Mouse (Mus musculus) bone marrow, adult 2 months (tissue): Measurements from ENCODE around the gene Adipor2. TPM values are rescaled to one million over a fixed set of nuclear protein-coding genes. Genes with fewer than 3 reads are reported as not detected.

Source experiments
- H3K27ac ChIP-seq: fragments of 200-500 bp; 2 replicates; pipeline ENCODE4 v1.5.1; 2012; ENCODE audit warnings: low read depth, mild to moderate bottlenecking, control low read depth, inconsistent platforms, low read length; ENCODE audit not compliant: control insufficient read depth, poor library complexity, insufficient read depth
- H3K4me1 ChIP-seq: fragments of 200-500 bp; 2 replicates; pipeline ENCODE4 v1.6.1; 2011; ENCODE audit warnings: low read length; ENCODE audit not compliant: control insufficient read depth, insufficient read depth
- H3K4me3 ChIP-seq: fragments of 200-500 bp; replicated peaks from 2 replicates; pipeline ENCODE3; 2011; ENCODE audit warnings: mild to moderate bottlenecking, low read depth, low read length, control low read depth; ENCODE audit not compliant: control insufficient read depth
- CTCF ChIP-seq: fragments of 200-500 bp; IDR thresholded peaks from 2 replicates; pipeline ENCODE4 v1.5.1; 2011; ENCODE audit warnings: low read length, control low read depth; ENCODE audit not compliant: control insufficient read depth, insufficient read depth
- POLR2A ChIP-seq: fragments of 200-500 bp; IDR thresholded peaks from 2 replicates; pipeline ENCODE4 v1.6.1; 2011; ENCODE audit warnings: low read depth, mild to moderate bottlenecking, control low read depth, low read length, borderline replicate concordance; ENCODE audit not compliant: control insufficient read depth
- WGBS: fragments of 180-500 bp; shearing (Covaris S2); methylation state at CpG from one replicate; pipeline ENCODE4 v1.1.7; 2018; 5-methylcytosine and 5-hydroxymethylcytosine counted together
- polyA plus RNA-seq: library from polyadenylated mRNA; stranded (reverse); fragments of >200 nt; gene quantifications from 2 replicates; pipeline ENCODE4 v1.2.4, GENCODE M21; 2011; ENCODE audit warnings: low replicate concordance; ENCODE audit not compliant: missing spikeins, insufficient read depth, insufficient read length

Adipor2 gene
- polyA plus RNA-seq, 1 experiment, result 30.2 TPM

- WGBS, result 32% methylated on average over 11 of the region's 11 CpGs
- peaks cover 5% of the 10 kb centered on the region for H3K4me1 ChIP-seq
- H3K27ac ChIP-seq, result no peak overlapping the region
- TF ChIP-seq CTCF, result no peak
- no peak for TF ChIP-seq POLR2A
- H3K4me3 ChIP-seq, result no peak overlapping the region
Measured at GRCm38 (mm10) chr6:119338121-119338912, 79.2 kb downstream of the Adipor2 start.

GRCm38 (mm10) chr6:119337287-119337686 lies 80.2 kb downstream of the Adipor2 start:
- Histone ChIP-seq H3K4me1 (peaks cover 5% of the 10 kb centered on the region), H3K27ac (no peak overlapping the region), H3K4me3 (no peak overlapping the region)
- no peak for TF ChIP-seq CTCF
- no peak for TF ChIP-seq POLR2A
- WGBS, result 76% methylated on average over 3 of the region's 3 CpGs

GRCm38 (mm10) chr6:119336124-119336523 lies 81.4 kb downstream of the Adipor2 start:
- Histone ChIP-seq H3K27ac (peak overlapping the region; percentile 35), H3K4me3 (no peak overlapping the region), H3K4me1 (peaks cover 5% of the 10 kb centered on the region)
- TF ChIP-seq CTCF, result no peak
- peak; percentile 33; the same call in 1 of the 2 replicates for TF ChIP-seq POLR2A
- 16% methylated on average over 7 of the region's 7 CpGs for WGBS

- 71% methylated on average over 3 of the region's 3 CpGs for WGBS
- TF ChIP-seq POLR2A (no peak), CTCF (no peak)
- peaks cover 5% of the 10 kb centered on the region for H3K4me1 ChIP-seq
- H3K4me3 ChIP-seq, result no peak overlapping the region
- H3K27ac ChIP-seq, result no peak overlapping the region
Measured at GRCm38 (mm10) chr6:119333831-119334230, 83.7 kb downstream of the Adipor2 start.

- WGBS, result 57% methylated on average over 3 of the region's 3 CpGs
- Histone ChIP-seq H3K4me3 (no peak overlapping the region), H3K4me1 (peaks cover 4% of the 10 kb centered on the region), H3K27ac (no peak overlapping the region)
- no peak for TF ChIP-seq POLR2A
- TF ChIP-seq CTCF, result no peak
Measured at GRCm38 (mm10) chr6:119333202-119333601, 84.3 kb downstream of the Adipor2 start.

GRCm38 (mm10) chr6:119332111-119332510 lies 85.4 kb downstream of the Adipor2 start:
- TF ChIP-seq CTCF (no peak), POLR2A (no peak)
- 44% methylated on average over 1 of the region's 1 CpGs for WGBS
- H3K27ac ChIP-seq, result no peak overlapping the region
- H3K4me3 ChIP-seq, result no peak overlapping the region
- peaks cover 4% of the 10 kb centered on the region for H3K4me1 ChIP-seq

GRCm38 (mm10) chr6:119330506-119330905 lies 87.0 kb downstream of the Adipor2 start, which contains the start of gene Lrtm2:
TSS of gene Lrtm2 (minus strand) at chr6:119330766.
- Histone ChIP-seq H3K27ac (no peak within 1 kb of the TSS), H3K4me1 (no peaks in the 10 kb centered on the region), H3K4me3 (no peak within 1 kb of the TSS)
- TF ChIP-seq POLR2A (no peak), CTCF (no peak)
- 6% methylated on average over 31 of the region's 31 CpGs for WGBS

- no peak for TF ChIP-seq CTCF
- TF ChIP-seq POLR2A, result no peak
- 44% methylated on average over 6 of the region's 6 CpGs for WGBS
Measured at GRCm38 (mm10) chr6:119329936-119330335, 87.6 kb downstream of the Adipor2 start.

GRCm38 (mm10) chr6:119329215-119329714 lies 88.2 kb downstream of the Adipor2 start:
- Histone ChIP-seq H3K4me3 (no peak overlapping the region), H3K4me1 (no peaks in the 10 kb centered on the region), H3K27ac (no peak overlapping the region)
- WGBS, result 11% methylated on average over 8 of the region's 8 CpGs
- TF ChIP-seq POLR2A, result no peak
- TF ChIP-seq CTCF, result no peak

More at GRCm38 (mm10) chr6:119329936-119330335, 87.6 kb downstream of the Adipor2 start:
- Histone ChIP-seq H3K4me1 (no peaks in the 10 kb centered on the region), H3K4me3 (no peak overlapping the region), H3K27ac (no peak overlapping the region)
